Mouse (Mus musculus) MEL (cell line): ENCODE measurements at regions not wholly inside any gene's neighbourhood (a gene's known extent, or its start where the extent isn't known, plus 50 kb on each side); places are given as distances from the start of the nearest gene placed in this dataset.

ENCODE experiments used
- DNase-seq: peaks from one replicate; pipeline ENCODE4 v3.0.0; 2011; ENCODE audit warnings: low read depth, low spot score
- H3K27ac ChIP-seq: 2 replicates; pipeline ENCODE4 v1.5.1; 2012; ENCODE audit warnings: low read depth, mild to moderate bottlenecking, control low read depth, low read length, moderate library complexity; ENCODE audit not compliant: control insufficient read depth
- H3K27me3 ChIP-seq, 2 experiments: fragments of 150-350 bp in 1 of 2; sonication (generic) in 1 of 2; 2 replicates each; pipeline ENCODE4 v1.6.1; 2012; ENCODE audit warnings: low read length in 2 of 2, mild to moderate bottlenecking in 2 of 2, improper control_type of control experiment in 1 of 2, moderate library complexity in 1 of 2; ENCODE audit not compliant: insufficient read depth in 2 of 2, control insufficient read depth in 1 of 2
- H3K36me3 ChIP-seq, 2 experiments: 2 replicates each; pipeline ENCODE4 v1.6.1; 2012 to 2014; ENCODE audit warnings: low read length in 2 of 2, improper control_type of control experiment in 1 of 2, inconsistent platforms in 1 of 2, mild to moderate bottlenecking in 1 of 2; ENCODE audit not compliant: insufficient read depth in 2 of 2, control insufficient read depth in 1 of 2
- H3K4me1 ChIP-seq, 2 experiments: fragments of 150-350 bp in 1 of 2; sonication (generic) in 1 of 2; 2 replicates each; pipeline ENCODE4 v1.6.1; 2012; ENCODE audit warnings: low read length in 2 of 2, improper control_type of control experiment in 1 of 2, mild to moderate bottlenecking in 1 of 2; ENCODE audit not compliant: insufficient read depth in 2 of 2, control insufficient read depth in 1 of 2
- H3K4me3 ChIP-seq, 2 experiments: fragments of 150-350 bp in 1 of 2; sonication (generic) in 1 of 2; 2 replicates each; pipeline ENCODE4 v1.5.1; 2012; ENCODE audit warnings: low read depth in 2 of 2, low read length in 2 of 2, mild to moderate bottlenecking in 2 of 2, moderate library complexity in 2 of 2, control low read depth in 1 of 2, improper control_type of control experiment in 1 of 2; ENCODE audit not compliant: control insufficient read depth in 1 of 2, insufficient read depth in 1 of 2
- H3K79me2 ChIP-seq: 2 replicates; pipeline ENCODE4 v1.6.1; 2012; ENCODE audit warnings: mild to moderate bottlenecking, low read length, moderate library complexity; ENCODE audit not compliant: control insufficient read depth, poor library complexity, insufficient read depth
- H3K9ac ChIP-seq: 2 replicates; pipeline ENCODE4 v1.6.1; 2012; ENCODE audit warnings: low read depth, mild to moderate bottlenecking, control low read depth, low read length, moderate library complexity; ENCODE audit not compliant: control insufficient read depth, poor library complexity, severe bottlenecking
- H3K9me3 ChIP-seq: fragments of 150-350 bp; sonication (generic); replicated peaks from 2 replicates; pipeline ENCODE4 v1.6.1; 2012; ENCODE audit warnings: mild to moderate bottlenecking, low read length, improper control_type of control experiment, moderate library complexity; ENCODE audit not compliant: insufficient read depth
- CTCF ChIP-seq, 3 experiments: IDR thresholded peaks in 2 of 3; conservative IDR thresholded peaks in 1 of 3; 2 replicates each; pipeline ENCODE4 v1.5.1; 2011 to 2012; ENCODE audit warnings: low read length in 3 of 3, low read depth in 2 of 3, mild to moderate bottlenecking in 2 of 3, improper control_type of control experiment in 1 of 3, inconsistent platforms in 1 of 3, mixed read lengths in 1 of 3, moderate library complexity in 1 of 3; ENCODE audit not compliant: control insufficient read depth in 1 of 3, insufficient read depth in 1 of 3, poor library complexity in 1 of 3, severe bottlenecking in 1 of 3
- E2F4 ChIP-seq: IDR thresholded peaks from 2 replicates; pipeline ENCODE4 v1.6.1; 2011; ENCODE audit warnings: low read depth, low read length, improper control_type of control experiment, borderline replicate concordance
- ETS1 ChIP-seq: IDR thresholded peaks from 2 replicates; pipeline ENCODE4 v1.6.1; 2012; ENCODE audit warnings: low read depth, mild to moderate bottlenecking, inconsistent platforms, low read length, improper control_type of control experiment, moderate library complexity
- HCFC1 ChIP-seq: IDR thresholded peaks from 2 replicates; pipeline ENCODE4 v1.6.1; 2012; ENCODE audit warnings: low read depth, mild to moderate bottlenecking, inconsistent platforms, low read length, improper control_type of control experiment, moderate library complexity
- MAZ ChIP-seq: IDR thresholded peaks from 2 replicates; pipeline ENCODE4 v1.6.1; 2012; ENCODE audit warnings: low read depth, mild to moderate bottlenecking, inconsistent platforms, low read length, improper control_type of control experiment
- NRF1 ChIP-seq: IDR thresholded peaks from 2 replicates; pipeline ENCODE4 v1.6.1; 2014; ENCODE audit warnings: low read depth, mild to moderate bottlenecking, inconsistent platforms, low read length, improper control_type of control experiment, moderate library complexity; ENCODE audit not compliant: poor library complexity, insufficient read depth, severe bottlenecking
- POLR2AphosphoS5 ChIP-seq: IDR thresholded peaks from 2 replicates; pipeline ENCODE4 v1.6.1; 2012; ENCODE audit warnings: low read depth, borderline replicate concordance, mild to moderate bottlenecking, inconsistent platforms, low read length, moderate library complexity, mixed read lengths
- RAD21 ChIP-seq: IDR thresholded peaks from 2 replicates; pipeline ENCODE4 v1.6.1; 2011; ENCODE audit warnings: mild to moderate bottlenecking, low read depth, low read length, improper control_type of control experiment
- SIN3A ChIP-seq: IDR thresholded peaks from 2 replicates; pipeline ENCODE4 v1.6.1; 2012; ENCODE audit warnings: low read length, improper control_type of control experiment, inconsistent platforms
- SMC3 ChIP-seq: IDR thresholded peaks from 2 replicates; pipeline ENCODE4 v1.6.1; 2011; ENCODE audit warnings: low read depth, low read length, improper control_type of control experiment
- ZC3H11A ChIP-seq: IDR thresholded peaks from 2 replicates; pipeline ENCODE4 v1.6.1; 2012; ENCODE audit warnings: low read depth, mild to moderate bottlenecking, inconsistent platforms, low read length, improper control_type of control experiment

- Histone ChIP-seq H3K9ac (no peak overlapping the region), H3K9me3 (no peaks in the 10 kb centered on the region), H3K79me2 (no peaks in the 10 kb centered on the region), H3K4me3 (no peak overlapping the region), H3K4me1 (peaks cover 0 to 5% of the 10 kb centered on the region in 2 experiments; a peak in 2 of 4 replicates), H3K36me3 (peaks cover 0 to under 1% of the 10 kb centered on the region in 2 experiments; a peak in 1 of 4 replicates), H3K27ac (no peak overlapping the region), H3K27me3 (no peaks in the 10 kb centered on the region)
- TF ChIP-seq ZC3H11A (peak; percentile 84), HCFC1 (no peak), MAZ (peak; percentile 66), E2F4 (no peak), CTCF (IDR thresholded peaks at IDR 0.05 in 2 of 3, conservative IDR thresholded peaks at IDR 0.05 in 1 of 3; ENCODE audit: control insufficient read depth in 1 of 3, insufficient read depth in 1 of 3, low read depth in 2 of 3, low read length in 3 of 3, poor library complexity in 1 of 3, severe bottlenecking in 1 of 3) (peak in 2 of 3 experiments; percentile 11 to 84; a peak in 3 of 6 replicates), POLR2AphosphoS5 (no peak), SIN3A (no peak), SMC3 (peak; percentile 91), NRF1 (no peak), RAD21 (peak; percentile 94), ETS1 (0 out of 2 replicates have a peak, but pooled peaks have one; percentile 5)
- peak; percentile 76 for DNase-seq
Observed at GRCm38 (mm10) chrX:132452986-132453385, 1235.8 kb downstream of the Pcdh19 start.
